Comparison of ENCODE assay signal across 10 mouse cellular contexts in genomic region chr8:121130522-121130921, GRCm38 (mm10). TPM values are rescaled to one million over a fixed set of nuclear protein-coding genes. Genes with fewer than 3 reads are reported as not detected.
A peak's percentile ranks its signal among the peaks of the same experiment; 100 is the strongest.
DNase-seq lines count a peak whose midpoint lies in the region; ATAC-seq and TF ChIP-seq lines count a peak whose summit lies in the region.
"Had no signal": no experiment of that assay in that cellular context is flagged by ENCODE, and none has a peak within 500 bp of the region (broad histone marks: within the 10 kb centered on the region; RNA-seq: fewer than 3 reads in every experiment).

No protein-coding gene starts in this region.

- no peak overlapping the region for H3K4me2 ChIP-seq in forebrain, embryonic 11.5 days (ENCODE audit: low read depth, low read length, severe bottlenecking)
- H3K4me2 ChIP-seq in lung, embryonic 14.5 days = peak overlapping the region; percentile 73

- peak; percentile 42 for DNase-seq in forebrain, embryonic 10.5 days (ENCODE audit: extremely low spot score, low spot score)
- no peak for DNase-seq in forebrain, embryonic 11.5 days (ENCODE audit: low spot score)
- DNase-seq in lung, embryonic 14.5 days = peak; percentile 89
- no peak for DNase-seq in lung, postnatal 25 days (ENCODE audit: low spot score)
- DNase-seq in retina, postnatal 1 day = peak; percentile 62
- no peak for DNase-seq in layer of hippocampus, adult 11-12 months (ENCODE audit: low spot score)
- DNase-seq in ovary, postnatal 36 days (ENCODE audit: low spot score) = no peak
- DNase-seq: cerebellum, adult 11 months had no signal

- peaks cover 32% of the 10 kb centered on the region for H3K4me1 ChIP-seq in forebrain, embryonic 10.5 days
- peaks cover 10% of the 10 kb centered on the region; the same call in 1 of the 2 replicates for H3K4me1 ChIP-seq in forebrain, embryonic 11.5 days (replicated peaks; ENCODE audit: control insufficient read depth, insufficient read depth, low read length)
- no peaks in the 10 kb centered on the region; the same call in 1 of the 2 replicates for H3K4me1 ChIP-seq in lung, embryonic 14.5 days (ENCODE audit: insufficient read depth)

- peak; percentile 79 for TF ChIP-seq CTCF in lung, embryonic 14.5 days (IDR thresholded peaks at IDR 0.05; ENCODE audit: low read depth)

- peaks cover 99% of the 10 kb centered on the region for H3K27me3 ChIP-seq in forebrain, embryonic 10.5 days (ENCODE audit: poor library complexity, severe bottlenecking)
- peaks cover 55% of the 10 kb centered on the region for H3K27me3 ChIP-seq in forebrain, embryonic 11.5 days (ENCODE audit: control insufficient read depth, insufficient read depth, low read length)
- H3K27me3 ChIP-seq in lung, embryonic 14.5 days (ENCODE audit: insufficient read depth, low read length) = peaks cover 48% of the 10 kb centered on the region

- no peaks in the 10 kb centered on the region for H3K9me3 ChIP-seq in forebrain, embryonic 10.5 days
- H3K9me3 ChIP-seq in forebrain, embryonic 11.5 days (ENCODE audit: control insufficient read depth, low read length) = no peaks in the 10 kb centered on the region
- no peaks in the 10 kb centered on the region for H3K9me3 ChIP-seq in lung, embryonic 14.5 days (ENCODE audit: low read depth, low read length)

- WGBS in forebrain, embryonic 10.5 days = 34% methylated on average over 5 of the region's 5 CpGs
- WGBS in forebrain, embryonic 11.5 days = 29% methylated on average over 5 of the region's 5 CpGs
- 29% methylated on average over 5 of the region's 5 CpGs for WGBS in lung, embryonic 14.5 days

- no peak overlapping the region for H3K27ac ChIP-seq in forebrain, embryonic 10.5 days
- no peak overlapping the region for H3K27ac ChIP-seq in forebrain, embryonic 11.5 days (ENCODE audit: low read depth, low read length)
- H3K27ac ChIP-seq in lung, embryonic 14.5 days (ENCODE audit: low read depth) = no peak overlapping the region

- no peak for ATAC-seq in forebrain, embryonic 11.5 days (replicated peaks; ENCODE audit: low FRiP score)
- ATAC-seq in lung, embryonic 14.5 days (ENCODE audit: insufficient read depth) = no peak
- 0 out of 2 replicates have a peak, but pooled peaks have one; percentile 41 for ATAC-seq in granulocyte monocyte progenitor cell, adult 5-6 weeks (replicated peaks; ENCODE audit: poor library complexity, severe bottlenecking)

- no peaks in the 10 kb centered on the region for H3K36me3 ChIP-seq in forebrain, embryonic 10.5 days (replicated peaks)
- H3K36me3 ChIP-seq in forebrain, embryonic 11.5 days (ENCODE audit: control insufficient read depth, insufficient read depth, low read length) = no peaks in the 10 kb centered on the region
- H3K36me3 ChIP-seq in lung, embryonic 14.5 days (ENCODE audit: insufficient read depth) = no peaks in the 10 kb centered on the region

- no peak overlapping the region for H3K4me3 ChIP-seq in forebrain, embryonic 10.5 days
- no peak overlapping the region for H3K4me3 ChIP-seq in forebrain, embryonic 11.5 days (ENCODE audit: low read depth, low read length)
- peak overlapping the region; percentile 14; the same call in 1 of the 2 replicates for H3K4me3 ChIP-seq in lung, embryonic 14.5 days (ENCODE audit: low read depth, low read length)
- H3K4me3 ChIP-seq: myocyte had no signal

- H3K9ac ChIP-seq in forebrain, embryonic 11.5 days (ENCODE audit: low read length) = no peak overlapping the region
- H3K9ac ChIP-seq in lung, embryonic 14.5 days = no peak overlapping the region

RNA-seq across cellular contexts. Expression of gene Foxl1, which starts 2.8 kb away (rescaled TPM):
- polyA plus RNA-seq in forebrain, embryonic 10.5 days (2016; fragmentation: Nextera tagmentation; extraction: Ambion mirVana) = 0.76 and 0.79 TPM in 2 replicates
- polyA plus RNA-seq in forebrain, embryonic 11.5 days (2014; fragmentation: Nextera tagmentation; extraction: Ambion mirVana) = 0.39 and 0.81 TPM in 2 replicates
- polyA plus RNA-seq in lung, embryonic 14.5 days (2014; fragmentation: Nextera tagmentation; extraction: Ambion mirVana) = 6.8 and 7.9 TPM in 2 replicates
- total RNA-seq in granulocyte monocyte progenitor cell, adult 5-6 weeks (2014; fragmentation: Nextera tagmentation) = not detected in 2 replicates
- total RNA-seq in granulocyte monocyte progenitor cell, adult 5-6 weeks (2017) = not detected in 2 replicates

RNA-seq across cellular contexts. Expression of gene Foxc2, which starts 14.6 kb away (rescaled TPM):
- 4.6 and 6.1 TPM in 2 replicates for polyA plus RNA-seq in forebrain, embryonic 10.5 days (2016; fragmentation: Nextera tagmentation; extraction: Ambion mirVana)
- 6.1 and 6.3 TPM in 2 replicates for polyA plus RNA-seq in forebrain, embryonic 11.5 days (2014; fragmentation: Nextera tagmentation; extraction: Ambion mirVana)
- polyA plus RNA-seq in lung, embryonic 14.5 days (2014; fragmentation: Nextera tagmentation; extraction: Ambion mirVana) = 1.1 and 1.9 TPM in 2 replicates
- total RNA-seq in granulocyte monocyte progenitor cell, adult 5-6 weeks (2014; fragmentation: Nextera tagmentation) = not detected in 2 replicates
- total RNA-seq in granulocyte monocyte progenitor cell, adult 5-6 weeks (2017) = not detected in 2 replicates

RNA-seq across cellular contexts. Expression of gene Mthfsd, which starts 22.3 kb away (rescaled TPM):
- polyA plus RNA-seq in forebrain, embryonic 10.5 days (2016; fragmentation: Nextera tagmentation; extraction: Ambion mirVana) = 69.1 and 69.5 TPM in 2 replicates
- 52.8 and 58.7 TPM in 2 replicates for polyA plus RNA-seq in forebrain, embryonic 11.5 days (2014; fragmentation: Nextera tagmentation; extraction: Ambion mirVana)
- polyA plus RNA-seq in lung, embryonic 14.5 days (2014; fragmentation: Nextera tagmentation; extraction: Ambion mirVana) = 57.6 and 63.1 TPM in 2 replicates
- total RNA-seq in granulocyte monocyte progenitor cell, adult 5-6 weeks (2014; fragmentation: Nextera tagmentation) = 38.9 and 45.1 TPM in 2 replicates
- 14.9 and 16.4 TPM in 2 replicates for total RNA-seq in granulocyte monocyte progenitor cell, adult 5-6 weeks (2017)

RNA-seq across cellular contexts. Expression of gene Foxf1, which starts 46.3 kb away (rescaled TPM):
- polyA plus RNA-seq in forebrain, embryonic 10.5 days (2016; fragmentation: Nextera tagmentation; extraction: Ambion mirVana) = 2.5 and 2.9 TPM in 2 replicates
- 0.17 and 0.91 TPM in 2 replicates for polyA plus RNA-seq in forebrain, embryonic 11.5 days (2014; fragmentation: Nextera tagmentation; extraction: Ambion mirVana)
- 167 and 180 TPM in 2 replicates for polyA plus RNA-seq in lung, embryonic 14.5 days (2014; fragmentation: Nextera tagmentation; extraction: Ambion mirVana)
- total RNA-seq in granulocyte monocyte progenitor cell, adult 5-6 weeks (2014; fragmentation: Nextera tagmentation) = not detected in 2 replicates
- total RNA-seq in granulocyte monocyte progenitor cell, adult 5-6 weeks (2017) = not detected in 2 replicates
- polyA plus RNA-seq: myocyte had no signal

Comparison
In these comparisons a context has a peak if more than half of its experiments do, and no peak if none do; other contexts are left out.
1. DNase-seq: peak in forebrain, embryonic 10.5 days (single experiment), lung, embryonic 14.5 days (single experiment) and retina, postnatal 1 day (single experiment); none in forebrain, embryonic 11.5 days (single experiment), lung, postnatal 25 days (single experiment), layer of hippocampus, adult 11-12 months (single experiment) and ovary, postnatal 36 days (single experiment).